Mouse (Mus musculus): ENCODE data around the gene Mfsd12. TPM values are rescaled to one million over a fixed set of nuclear protein-coding genes. Genes with fewer than 3 reads are reported as not detected.

Mfsd12 gene
- total and polyA plus RNA-seq, 2 experiments from 2014 or later = 10.1 to 23.4 TPM

- H3K27me3 ChIP-seq (ENCODE audit: insufficient read depth, low read length) = no peaks in the 10 kb centered on the region
- H3K36me3 ChIP-seq (ENCODE audit: insufficient read depth) = peaks cover 15% of the 10 kb centered on the region; the same call in 1 of the 2 replicates
- H3K4me3 ChIP-seq (ENCODE audit: low read depth, low read length) = no peak overlapping the region
- WGBS = 84% methylated on average over 5 of the region's 5 CpGs
- H3K4me1 ChIP-seq (ENCODE audit: insufficient read depth) = peaks cover 22% of the 10 kb centered on the region
- no peak overlapping the region for H3K9ac ChIP-seq
- ATAC-seq (no peak), DNase-seq (no peak)
- H3K9me3 ChIP-seq (ENCODE audit: low read length) = no peaks in the 10 kb centered on the region
- no peak for TF ChIP-seq CTCF (IDR thresholded peaks at IDR 0.05; ENCODE audit: low read depth)
- H3K27ac ChIP-seq (ENCODE audit: low read depth, low read length) = no peak overlapping the region
- no peak overlapping the region for H3K4me2 ChIP-seq (ENCODE audit: low read depth)
These were observed 24.7 kb downstream of the Mfsd12 start for GRCm38 (mm10) chr10:81382039-81382438.

- DNase-seq (peak; percentile 98), ATAC-seq (peak; percentile 97)
- Histone ChIP-seq H3K9me3 (ENCODE audit: low read length) (no peaks in the 10 kb centered on the region), H3K27me3 (ENCODE audit: insufficient read depth, low read length) (no peaks in the 10 kb centered on the region), H3K9ac (peak within 1 kb of the TSS; percentile 86), H3K4me3 (ENCODE audit: low read depth, low read length) (peak within 1 kb of the TSS; percentile 72), H3K27ac (ENCODE audit: low read depth, low read length) (peak within 1 kb of the TSS; percentile 90), H3K4me1 (ENCODE audit: insufficient read depth) (peaks cover 14% of the 10 kb centered on the region), H3K36me3 (ENCODE audit: insufficient read depth) (peaks cover 35% of the 10 kb centered on the region), H3K4me2 (ENCODE audit: low read depth) (peak within 1 kb of the TSS; percentile 85)
- TF ChIP-seq CTCF (IDR thresholded peaks at IDR 0.05; ENCODE audit: low read depth) = peak; percentile 23
- 6% methylated on average over 52 of the region's 54 CpGs for WGBS
These were observed 26.7 kb downstream of the Mfsd12 start, which contains the start of the genes Dohh and Gm48551 for GRCm38 (mm10) chr10:81383802-81384604. Gene Dohh, plus strand, starts transcription at chr10:81384428. Gene Gm48551, plus strand, starts transcription at chr10:81384466.

GRCm38 (mm10) chr10:81384605-81384982, 27.3 kb downstream of the Mfsd12 start:
- H3K4me3 ChIP-seq (ENCODE audit: low read depth, low read length) = peak overlapping the region; percentile 72
- H3K36me3 ChIP-seq (ENCODE audit: insufficient read depth) = peaks cover 36% of the 10 kb centered on the region
- DNase-seq (no peak), ATAC-seq (peak; percentile 37)
- H3K4me2 ChIP-seq (ENCODE audit: low read depth) = peak overlapping the region; percentile 85
- H3K27ac ChIP-seq (ENCODE audit: low read depth, low read length) = peak overlapping the region; percentile 90
- no peaks in the 10 kb centered on the region for H3K27me3 ChIP-seq (ENCODE audit: insufficient read depth, low read length)
- H3K4me1 ChIP-seq (ENCODE audit: insufficient read depth) = peaks cover 11% of the 10 kb centered on the region
- 3% methylated on average over 19 of the region's 19 CpGs for WGBS
- H3K9ac ChIP-seq = peak overlapping the region; percentile 86
- TF ChIP-seq CTCF (IDR thresholded peaks at IDR 0.05; ENCODE audit: low read depth) = no peak
- H3K9me3 ChIP-seq (ENCODE audit: low read length) = no peaks in the 10 kb centered on the region

DNA sequence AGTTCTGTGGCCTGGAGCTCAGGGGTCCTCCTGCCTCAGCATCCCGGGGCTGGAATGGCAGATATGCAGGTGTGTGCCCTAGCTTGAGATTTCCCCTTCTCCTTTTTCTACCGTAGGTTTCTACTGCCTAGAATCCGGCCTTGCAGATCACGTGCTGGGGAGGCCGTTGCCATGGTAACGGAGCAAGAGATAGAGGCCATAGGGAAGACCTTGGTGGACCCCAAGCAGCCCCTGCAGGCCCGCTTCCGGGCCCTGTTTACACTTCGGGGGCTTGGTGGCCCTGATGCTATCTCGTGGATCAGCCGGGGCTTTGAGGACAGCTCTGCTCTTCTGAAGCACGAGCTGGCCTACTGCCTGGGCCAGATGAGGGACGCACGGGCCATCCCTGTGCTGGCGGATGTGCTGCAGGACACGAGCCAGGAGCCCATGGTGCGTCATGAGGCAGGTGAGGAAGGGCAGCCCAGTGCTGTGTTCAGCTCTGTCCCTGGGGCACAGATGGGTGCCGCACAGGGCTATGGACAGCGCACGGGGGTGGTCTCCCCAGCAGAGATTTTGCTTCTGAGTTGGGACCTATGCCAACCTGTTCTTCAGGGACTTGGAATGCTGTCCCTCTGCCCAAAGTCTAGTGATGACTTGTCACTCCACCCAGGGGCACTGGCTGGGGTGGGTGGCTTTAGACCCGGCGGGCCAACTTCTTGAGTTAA, 28.5 kb downstream of the Mfsd12 start:
- Histone ChIP-seq H3K27me3 (ENCODE audit: insufficient read depth, low read length) (no peaks in the 10 kb centered on the region), H3K27ac (ENCODE audit: low read depth, low read length) (no peak overlapping the region), H3K36me3 (ENCODE audit: insufficient read depth) (peaks cover 36% of the 10 kb centered on the region), H3K4me3 (ENCODE audit: low read depth, low read length) (no peak overlapping the region), H3K9ac (no peak overlapping the region), H3K4me2 (ENCODE audit: low read depth) (peak overlapping the region; percentile 85), H3K9me3 (ENCODE audit: low read length) (no peaks in the 10 kb centered on the region), H3K4me1 (ENCODE audit: insufficient read depth) (peaks cover 11% of the 10 kb centered on the region)
- no peak for TF ChIP-seq CTCF (IDR thresholded peaks at IDR 0.05; ENCODE audit: low read depth)
- WGBS = 80% methylated on average over 22 of the region's 22 CpGs
- no peak for ATAC-seq
- DNase-seq = no peak

DNA sequence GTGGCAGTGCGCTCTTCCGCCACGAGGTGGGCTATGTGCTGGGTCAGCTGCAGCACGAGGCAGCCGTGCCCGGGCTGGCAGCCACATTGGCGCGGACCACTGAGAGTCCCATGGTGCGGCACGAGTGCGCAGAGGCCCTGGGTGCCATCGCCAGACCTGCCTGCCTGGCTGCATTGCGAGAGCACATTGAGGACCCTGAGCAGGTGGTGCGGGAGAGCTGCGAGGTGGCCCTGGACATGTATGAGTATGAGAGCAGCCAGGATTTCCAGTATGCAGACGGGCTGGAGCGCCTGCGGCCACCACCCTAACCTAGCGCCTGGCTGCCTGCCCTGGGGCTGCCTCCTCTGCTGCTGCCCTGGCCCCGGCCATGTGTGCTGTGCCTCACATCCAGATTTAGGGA, 30.4 kb downstream of the Mfsd12 start:
- H3K27me3 ChIP-seq (ENCODE audit: insufficient read depth, low read length) = no peaks in the 10 kb centered on the region
- H3K9ac ChIP-seq = no peak overlapping the region
- WGBS = 93% methylated on average over 20 of the region's 20 CpGs
- peaks cover 11% of the 10 kb centered on the region for H3K4me1 ChIP-seq (ENCODE audit: insufficient read depth)
- no peak for ATAC-seq
- no peak for DNase-seq
- H3K27ac ChIP-seq (ENCODE audit: low read depth, low read length) = no peak overlapping the region
- H3K4me3 ChIP-seq (ENCODE audit: low read depth, low read length) = no peak overlapping the region
- peaks cover 39% of the 10 kb centered on the region for H3K36me3 ChIP-seq (ENCODE audit: insufficient read depth)
- H3K4me2 ChIP-seq (ENCODE audit: low read depth) = no peak overlapping the region
- H3K9me3 ChIP-seq (ENCODE audit: low read length) = no peaks in the 10 kb centered on the region
- no peak for TF ChIP-seq CTCF (IDR thresholded peaks at IDR 0.05; ENCODE audit: low read depth)

DNA sequence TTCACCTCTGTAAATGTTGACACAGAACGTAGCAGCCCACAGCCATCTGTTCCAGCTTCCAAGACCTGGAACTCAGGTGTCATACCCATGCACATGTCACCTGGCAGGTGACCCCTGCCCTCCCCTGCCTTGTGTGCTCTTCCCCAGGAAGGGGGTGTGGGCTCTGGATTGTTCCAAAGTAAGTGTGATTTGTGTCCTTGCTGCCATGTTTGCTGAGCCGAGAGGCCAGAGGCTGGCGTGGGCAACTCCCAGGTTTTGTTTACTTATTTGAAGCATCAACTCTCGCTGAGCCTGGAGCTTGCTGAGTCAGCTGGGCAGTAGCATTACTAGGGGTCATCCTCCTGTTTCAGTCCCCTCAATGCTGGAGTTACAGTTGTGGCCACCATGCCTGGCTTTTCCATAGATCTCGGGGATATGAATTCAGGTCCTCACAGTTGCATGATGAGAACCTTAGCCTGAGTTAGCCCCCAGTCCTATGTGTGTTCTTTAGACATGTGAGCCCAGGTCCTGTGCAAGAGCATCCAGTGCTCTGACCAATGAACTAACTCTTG, 31.3 kb downstream of the Mfsd12 start, which contains the start of gene Gm48552:
TSS of gene Gm48552 (plus strand) at position 501 of the 551 bp plus-strand sequence.
- whole genome bisulfite sequencing = 86% methylated on average over 5 of the region's 5 CpGs
- DNase-seq (no peak), ATAC-seq (no peak)
- no peak within 1 kb of the TSS for H3K9ac ChIP-seq
- H3K36me3 ChIP-seq (ENCODE audit: insufficient read depth) = peaks cover 39% of the 10 kb centered on the region
- no peak within 1 kb of the TSS for H3K4me3 ChIP-seq (ENCODE audit: low read depth, low read length)
- H3K4me1 ChIP-seq (ENCODE audit: insufficient read depth) = peaks cover 11% of the 10 kb centered on the region
- H3K27ac ChIP-seq (ENCODE audit: low read depth, low read length) = no peak within 1 kb of the TSS
- no peak within 1 kb of the TSS for H3K4me2 ChIP-seq (ENCODE audit: low read depth)
- H3K9me3 ChIP-seq (ENCODE audit: low read length) = no peaks in the 10 kb centered on the region
- no peaks in the 10 kb centered on the region for H3K27me3 ChIP-seq (ENCODE audit: insufficient read depth, low read length)
- no peak for TF ChIP-seq CTCF (IDR thresholded peaks at IDR 0.05; ENCODE audit: low read depth)

All from forebrain, postnatal 0 days (tissue).